Mouse (Mus musculus) frontal cortex, postnatal 36 days (tissue): ENCODE measurements around the gene Il21r.

Experiments used
- DNase-seq, 2 experiments: peaks; one replicate each; pipeline ENCODE4 v3.0.0; 2022; ENCODE audit warnings: low spot score in 2 of 2

The Il21r gene

DNA sequence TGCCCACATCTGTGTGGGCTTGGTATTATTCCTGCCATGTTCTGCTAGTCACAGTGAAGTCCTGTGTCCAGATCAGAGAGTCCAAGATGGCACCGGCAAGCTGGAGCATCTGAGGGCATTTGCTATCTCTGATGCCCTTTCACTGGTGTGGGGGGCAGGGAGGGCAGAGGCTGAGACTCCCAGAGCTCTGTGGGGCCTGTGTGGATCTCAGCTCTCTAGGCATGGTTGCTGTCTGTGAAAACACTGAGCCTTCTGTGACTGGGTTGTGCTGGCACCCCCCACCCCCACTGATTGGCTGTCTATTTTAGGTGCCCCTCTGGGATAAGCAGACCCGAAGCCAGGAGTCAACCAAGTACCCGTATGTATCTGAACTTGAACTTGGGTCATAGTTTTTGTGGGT, 28.4 kb upstream of the Il21r start:
- no peak for DNase-seq

DNA sequence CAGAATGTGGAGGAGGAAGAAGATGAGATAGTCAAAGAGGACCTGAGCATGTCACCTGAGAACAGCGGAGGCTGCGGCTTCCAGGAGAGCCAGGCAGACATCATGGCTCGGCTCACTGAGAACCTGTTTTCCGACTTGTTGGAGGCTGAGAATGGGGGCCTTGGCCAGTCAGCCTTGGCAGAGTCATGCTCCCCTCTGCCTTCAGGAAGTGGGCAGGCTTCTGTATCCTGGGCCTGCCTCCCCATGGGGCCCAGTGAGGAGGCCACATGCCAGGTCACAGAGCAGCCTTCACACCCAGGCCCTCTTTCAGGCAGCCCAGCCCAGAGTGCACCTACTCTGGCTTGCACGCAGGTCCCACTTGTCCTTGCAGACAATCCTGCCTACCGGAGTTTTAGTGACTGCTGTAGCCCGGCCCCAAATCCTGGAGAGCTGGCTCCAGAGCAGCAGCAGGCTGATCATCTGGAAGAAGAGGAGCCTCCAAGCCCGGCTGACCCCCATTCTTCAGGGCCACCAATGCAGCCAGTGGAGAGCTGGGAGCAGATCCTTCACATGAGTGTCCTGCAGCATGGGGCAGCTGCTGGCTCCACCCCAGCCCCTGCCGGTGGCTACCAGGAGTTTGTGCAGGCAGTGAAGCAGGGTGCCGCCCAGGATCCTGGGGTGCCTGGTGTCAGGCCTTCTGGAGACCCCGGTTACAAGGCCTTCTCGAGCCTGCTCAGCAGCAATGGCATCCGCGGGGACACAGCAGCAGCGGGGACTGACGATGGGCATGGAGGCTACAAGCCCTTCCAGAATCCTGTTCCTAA, 27.3 kb upstream of the Il21r start:
- DNase-seq: no peak

DNA sequence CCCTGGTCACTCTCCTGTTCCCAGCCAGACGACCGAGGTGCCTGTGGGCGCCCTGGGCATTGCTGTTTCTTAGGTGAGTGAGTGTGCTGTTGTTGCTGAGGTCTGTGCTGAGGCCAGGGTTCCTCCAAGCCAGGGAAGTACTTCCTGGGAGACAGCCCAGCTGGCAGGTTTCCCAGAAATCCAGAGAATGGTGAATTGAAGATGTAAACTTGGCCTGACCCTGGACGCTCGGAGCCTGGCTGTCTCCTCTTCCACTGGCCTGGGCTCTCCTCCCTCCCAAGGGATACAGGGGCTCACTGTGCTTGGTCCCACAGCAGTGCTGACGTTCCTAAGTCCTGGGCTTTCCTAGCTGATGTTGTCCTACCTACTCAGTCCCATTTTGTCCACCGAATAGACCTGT, 26.2 kb upstream of the Il21r start:
- DNase-seq: no peak

DNA sequence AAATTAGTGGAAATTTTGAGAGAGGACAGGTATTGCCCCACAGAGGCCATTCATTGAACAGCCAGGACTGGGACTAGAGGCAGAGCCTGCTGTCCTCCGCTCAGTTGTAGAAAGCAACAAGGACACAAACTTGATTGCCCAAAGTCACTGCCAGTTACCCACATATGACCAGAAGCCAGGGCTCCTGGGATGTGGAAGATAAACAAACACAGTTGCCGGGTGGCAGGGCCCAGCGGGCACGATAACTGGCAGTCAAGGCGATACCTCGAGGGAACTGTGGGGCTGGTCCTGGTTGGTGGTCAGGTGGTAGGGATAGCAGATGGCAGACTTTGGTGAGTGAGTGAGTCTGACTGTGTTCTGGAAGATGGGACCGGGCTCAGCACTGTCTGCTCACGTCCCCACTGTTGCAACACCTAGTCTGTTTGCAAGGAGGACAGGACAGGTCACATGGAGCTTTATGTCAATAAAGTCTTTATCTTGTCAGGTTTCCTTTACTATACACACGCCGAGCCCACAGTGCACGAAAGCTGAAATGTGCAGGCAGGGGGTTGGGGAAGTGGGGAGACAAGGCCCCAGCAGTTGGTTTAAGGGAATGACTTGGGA, 25.6 kb upstream of the Il21r start:
- no peak for DNase-seq

DNA sequence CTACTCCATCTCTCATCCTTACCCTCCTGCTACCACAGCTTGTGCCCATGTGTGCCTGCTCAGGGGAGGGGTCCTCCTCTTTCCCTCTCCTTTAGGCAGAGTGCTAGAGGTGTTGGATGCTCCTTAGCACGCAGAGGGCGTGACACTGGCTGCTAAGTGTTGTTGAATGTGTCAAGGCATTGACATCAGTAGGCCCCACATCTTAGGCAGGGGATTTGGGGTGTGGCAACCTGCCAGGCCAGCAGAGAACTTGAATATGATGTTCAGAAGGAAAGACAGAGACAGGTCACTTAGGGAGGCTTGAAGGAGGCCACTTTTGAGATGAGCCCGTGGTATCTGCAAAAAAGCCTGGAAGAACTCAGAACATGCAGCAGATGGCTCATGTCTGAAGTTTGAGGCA, 25.1 kb upstream of the Il21r start:
- no peak for DNase-seq

DNA sequence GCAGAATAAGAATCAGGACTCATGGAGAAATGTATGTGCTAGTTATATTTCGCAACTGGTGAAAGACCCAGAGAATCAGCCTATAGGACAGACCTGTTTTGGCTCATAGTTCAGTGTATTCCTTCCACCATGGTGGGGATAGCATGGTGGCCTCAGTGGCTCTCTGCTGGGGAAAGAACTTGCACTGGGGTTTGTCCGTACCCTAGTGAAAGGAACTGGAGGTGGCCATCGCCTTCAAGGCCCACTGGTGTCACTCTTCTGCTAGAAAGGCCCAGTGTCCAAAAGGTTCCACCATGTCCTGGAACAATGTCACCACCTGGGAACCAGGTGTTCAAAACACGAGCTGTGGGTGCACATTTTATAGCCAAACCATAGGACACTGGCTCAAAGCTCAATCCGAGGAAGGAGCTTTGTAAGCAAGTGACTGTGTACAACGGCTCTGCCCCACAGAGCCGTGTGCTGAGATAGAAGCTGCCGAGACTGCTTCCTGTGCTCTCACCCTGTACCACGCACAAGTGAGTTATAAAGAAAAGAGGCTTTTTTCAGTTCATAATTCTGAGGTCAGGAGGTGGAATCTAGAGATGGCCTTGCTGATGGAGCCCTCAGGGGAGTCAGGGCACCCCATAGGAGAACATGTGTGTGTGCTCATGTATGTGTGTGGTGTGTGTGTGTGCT, 23.5 kb upstream of the Il21r start:
- no peak for DNase-seq

DNA sequence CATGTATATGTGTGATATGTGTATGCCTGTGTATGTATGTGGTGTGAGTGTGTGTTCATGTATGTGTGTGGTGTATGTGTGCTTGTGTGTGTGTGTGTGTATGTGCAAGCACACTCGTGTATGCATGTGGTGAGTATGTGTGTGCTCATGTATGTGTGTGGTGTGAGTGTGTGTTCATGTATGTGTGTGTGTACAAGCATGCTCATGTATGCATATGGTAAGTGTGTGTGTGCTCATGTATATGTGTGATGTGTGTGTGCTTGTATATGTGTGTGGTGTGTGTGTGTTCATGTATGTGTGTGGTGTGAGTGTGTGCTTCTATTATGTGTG, 23.0 kb upstream of the Il21r start:
- DNase-seq: no peak

DNA sequence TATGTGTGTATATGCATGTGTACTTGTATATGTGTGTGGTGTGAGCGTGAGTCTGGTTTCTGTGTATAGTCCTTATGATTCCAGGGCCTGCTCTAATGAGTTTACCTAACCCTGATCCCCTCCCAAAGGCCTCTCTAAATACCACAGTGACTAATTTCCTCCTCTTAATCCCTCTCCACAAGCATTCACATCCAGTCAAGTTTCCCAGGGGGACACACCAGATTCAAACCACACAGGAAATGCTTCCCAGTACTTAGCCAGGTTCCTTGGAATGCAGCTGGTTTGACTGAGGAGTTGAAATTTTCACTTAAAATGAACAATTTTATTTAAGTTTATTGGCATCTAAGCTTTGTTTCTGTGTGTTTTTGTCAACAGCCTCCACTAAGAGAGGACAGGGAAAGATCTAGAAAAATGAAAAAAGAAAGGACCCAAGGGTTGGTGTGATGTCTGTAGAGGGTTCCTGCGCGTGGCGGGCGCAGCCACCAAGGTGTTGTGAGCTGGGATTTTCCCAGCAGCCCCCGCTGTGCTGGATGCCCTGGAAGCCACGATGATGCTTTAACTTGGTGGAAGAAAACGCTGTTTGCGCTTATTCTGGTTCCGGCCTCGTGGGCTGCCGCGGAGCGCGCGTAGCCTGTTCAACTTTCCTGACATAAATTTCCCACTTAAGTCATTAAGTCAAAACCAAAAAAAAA, 22.5 kb upstream of the Il21r start:
- no peak for DNase-seq

DNA sequence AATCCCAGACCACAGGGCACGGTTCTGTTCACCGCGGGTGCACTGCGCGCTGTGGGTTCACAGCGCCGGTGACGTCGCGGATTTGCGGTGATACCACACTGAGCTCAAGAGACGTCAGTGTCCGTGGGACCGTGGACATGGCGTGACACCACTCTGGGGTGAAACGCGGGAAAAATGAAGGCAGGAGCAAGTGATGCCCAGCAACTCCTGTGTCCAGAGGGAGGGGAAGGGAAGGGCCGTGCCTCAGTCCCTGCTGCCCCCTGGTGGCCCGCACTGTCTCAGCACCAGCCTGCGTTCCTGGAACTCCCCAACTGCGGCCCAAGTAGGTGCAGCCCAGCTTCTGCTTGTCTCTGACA, 21.9 kb upstream of the Il21r start:
- peak; percentile 88 to 91 for DNase-seq

DNA sequence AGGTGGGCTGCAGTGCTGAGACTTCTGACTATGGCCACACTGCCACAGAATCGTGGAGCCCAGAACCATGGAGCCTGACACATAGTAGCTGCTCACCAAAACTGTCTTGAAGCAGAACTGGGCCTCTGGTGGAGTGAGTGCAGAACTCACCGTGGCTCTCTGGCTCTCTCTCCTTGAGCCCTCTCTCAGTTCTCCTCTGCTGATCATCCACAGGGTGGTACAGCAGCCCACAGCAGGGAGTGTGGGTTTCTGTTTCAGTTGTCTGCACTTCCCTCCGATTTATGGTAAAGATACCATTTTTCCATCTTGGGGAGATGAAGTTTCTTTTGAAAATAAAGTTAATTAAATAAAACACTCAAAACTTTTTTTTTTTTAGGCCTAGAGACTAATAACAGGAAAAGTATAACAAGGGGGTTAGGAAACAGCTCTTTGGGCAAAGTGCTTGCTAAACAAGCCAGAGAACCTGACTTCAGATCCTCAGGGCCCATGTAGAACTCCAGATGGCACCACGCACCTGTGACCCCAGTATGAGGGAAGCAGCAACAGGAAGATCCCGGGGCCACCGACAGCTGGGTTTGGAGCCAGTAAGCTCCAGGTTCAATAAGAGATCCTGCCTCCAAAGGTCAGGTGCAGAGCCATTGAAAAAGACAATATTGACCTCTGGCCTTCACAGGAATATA, 19.8 kb upstream of the Il21r start:
- no peak for DNase-seq

DNA sequence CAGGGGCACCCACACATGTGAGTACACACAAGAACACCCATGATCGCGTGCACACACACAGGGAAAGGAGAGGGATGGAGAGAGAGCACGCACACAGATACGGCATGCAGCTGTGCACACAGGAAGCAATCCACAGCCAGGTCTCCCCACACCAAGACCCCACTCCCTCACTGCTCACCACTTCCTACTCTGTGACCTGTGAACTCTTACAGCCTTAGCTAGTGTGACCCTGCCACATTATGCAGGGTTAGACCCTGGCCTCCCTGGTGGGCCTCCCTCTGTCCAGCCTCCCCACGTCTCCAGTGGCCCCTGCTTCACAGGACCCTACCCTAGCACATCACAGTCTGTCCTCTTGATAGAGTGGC, 19.2 kb upstream of the Il21r start:
- no peak for DNase-seq

DNA sequence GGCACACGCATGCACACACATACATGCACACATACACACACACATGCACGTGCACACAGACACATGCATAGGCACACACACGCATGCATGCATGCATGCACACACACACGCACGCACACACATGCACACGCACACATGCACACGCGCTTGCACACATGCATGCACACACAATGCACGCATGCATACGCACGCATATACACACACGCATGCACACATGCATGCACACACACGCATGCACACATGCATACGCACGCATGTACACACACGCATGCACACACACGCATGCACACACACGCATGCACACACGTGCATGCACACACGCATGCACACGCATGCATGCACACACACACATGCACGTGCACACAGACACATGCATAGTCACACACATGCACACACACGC, 16.9 kb upstream of the Il21r start:
- no peak for DNase-seq

DNA sequence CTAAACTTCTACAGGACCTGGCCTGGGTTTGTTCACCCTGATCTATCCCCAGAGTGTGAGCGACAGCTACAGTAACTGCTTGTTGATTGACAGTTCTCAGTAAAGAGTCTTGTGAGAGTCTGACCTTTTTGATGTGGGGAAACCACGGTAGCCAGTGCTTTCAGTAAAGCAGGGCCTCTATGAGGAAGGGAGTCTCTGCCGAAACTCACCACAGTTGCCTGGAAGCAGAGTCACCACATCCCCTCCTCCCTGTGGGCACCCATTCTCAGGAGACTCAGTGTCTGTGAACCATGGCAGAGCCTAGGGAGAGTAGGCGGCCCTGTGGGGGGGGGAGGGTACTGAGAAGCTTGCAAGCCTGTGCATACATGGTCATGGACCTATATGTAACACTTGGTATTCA, 14.5 kb upstream of the Il21r start:
- no peak for DNase-seq

DNA sequence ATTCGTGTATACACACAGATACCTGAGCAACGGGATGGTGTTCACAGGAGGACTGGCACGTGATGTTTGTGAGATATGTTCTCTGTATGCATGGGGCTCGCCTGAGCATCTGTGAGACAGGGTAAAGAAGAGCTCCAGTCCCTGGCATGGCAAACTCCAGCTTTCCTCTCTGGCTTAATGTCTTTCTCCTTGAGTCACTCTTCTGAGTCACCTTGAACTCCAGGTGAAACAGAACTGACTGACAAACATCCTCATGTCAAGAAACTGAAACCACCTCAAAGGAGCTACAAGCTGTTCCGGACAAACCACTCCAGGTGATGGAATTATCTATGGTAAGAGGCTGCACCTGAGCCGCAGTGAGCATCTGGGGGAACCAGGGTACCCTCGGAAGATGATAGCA, 13.3 kb upstream of the Il21r start:
- no peak for DNase-seq

DNA sequence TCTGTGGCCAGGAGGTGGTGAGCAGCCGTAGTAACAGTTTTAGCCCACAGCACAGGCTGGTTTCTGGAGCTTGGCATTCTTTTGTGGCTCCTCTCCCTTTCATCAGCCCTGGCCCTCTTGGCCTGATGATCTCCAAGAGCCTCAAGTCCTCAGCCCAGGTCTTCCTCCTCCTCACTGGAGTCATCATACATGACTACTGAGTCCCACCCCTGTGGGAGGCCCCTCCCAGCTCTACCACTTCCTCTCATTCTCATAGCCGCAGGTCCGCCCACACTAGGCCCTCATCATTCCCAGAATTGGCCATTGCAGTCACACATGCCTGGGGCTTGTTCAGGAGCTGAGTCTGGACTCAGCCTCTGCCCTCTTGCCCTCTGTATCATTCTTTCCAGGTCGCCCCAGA, 9.4 kb upstream of the Il21r start:
- no peak for DNase-seq

DNA sequence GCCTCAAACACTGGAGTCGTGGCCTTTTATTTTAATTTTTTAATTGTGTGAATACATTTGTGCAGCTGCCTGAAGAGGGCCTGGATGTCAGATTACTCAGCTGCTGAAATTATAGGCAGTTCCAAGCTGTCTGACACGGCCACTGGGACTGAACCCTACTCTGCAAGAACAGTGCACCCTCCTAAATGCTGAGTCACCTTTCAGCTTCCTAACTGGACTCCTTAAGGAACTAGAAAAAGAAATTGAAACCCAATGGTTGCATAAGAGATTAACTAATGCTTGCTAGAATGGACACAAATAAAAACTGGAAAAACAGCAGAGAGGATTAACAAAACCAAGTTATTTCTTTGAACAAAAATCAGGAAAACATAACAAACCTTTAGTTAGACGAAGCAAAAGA, 6.8 kb upstream of the Il21r start:
- DNase-seq: no peak

DNA sequence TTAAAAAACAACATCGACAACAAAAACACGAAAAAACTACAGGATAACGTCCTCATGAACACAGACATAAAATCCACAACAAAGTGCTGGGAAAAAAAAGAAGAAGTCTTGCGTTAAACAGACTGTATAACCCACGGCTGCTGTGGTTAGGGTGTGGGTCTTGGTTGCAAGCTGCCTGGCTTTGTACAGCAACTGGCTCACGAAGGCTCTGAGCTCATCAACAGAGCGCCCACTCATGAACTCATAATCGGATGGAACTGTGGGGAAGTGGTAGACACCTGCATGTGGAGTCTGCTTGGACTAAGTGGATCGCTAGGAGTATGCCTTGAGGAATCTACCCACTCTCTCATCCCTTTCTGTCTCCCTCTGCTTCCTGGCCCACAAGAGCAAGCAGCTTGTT, 6.1 kb upstream of the Il21r start:
- no peak for DNase-seq

DNA sequence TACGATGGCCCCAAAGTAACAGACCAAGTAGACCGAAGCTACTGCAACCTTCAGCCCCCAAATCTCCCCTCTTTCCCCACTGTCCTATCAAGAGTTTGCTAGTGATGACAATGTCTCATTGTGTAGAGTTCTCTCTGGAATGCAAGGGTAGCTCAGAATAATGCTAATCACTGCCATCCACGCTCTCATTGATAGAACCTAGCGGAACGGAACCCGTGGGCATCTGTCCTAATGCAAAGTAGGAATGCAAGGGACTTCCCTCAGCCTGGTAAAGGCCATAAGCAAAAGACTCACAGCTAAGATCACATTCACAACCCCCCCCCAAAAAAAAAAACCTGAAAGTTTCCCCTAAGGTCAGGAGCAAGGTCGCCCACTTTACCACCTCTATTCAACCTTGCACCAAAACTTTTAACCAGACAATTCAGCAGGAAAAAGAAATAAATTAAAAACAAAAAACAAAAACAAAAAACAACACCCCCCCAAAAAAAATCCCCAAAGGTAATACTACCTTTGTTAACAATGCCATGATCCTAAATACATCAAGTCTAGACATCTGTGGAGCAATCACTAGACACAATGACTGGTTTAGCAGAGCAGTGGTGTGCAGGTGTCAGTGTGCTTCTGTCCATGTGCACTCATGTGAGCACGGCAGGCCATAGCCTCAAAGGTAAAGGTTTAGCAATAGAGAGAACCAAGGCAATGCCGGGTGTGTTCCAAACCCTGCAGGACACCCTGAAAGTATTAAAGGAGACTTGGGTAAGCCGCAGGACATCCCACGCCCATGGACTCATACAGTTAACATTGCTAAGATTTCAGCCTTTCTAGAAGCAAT, 5.5 kb upstream of the Il21r start:
- no peak for DNase-seq

DNA sequence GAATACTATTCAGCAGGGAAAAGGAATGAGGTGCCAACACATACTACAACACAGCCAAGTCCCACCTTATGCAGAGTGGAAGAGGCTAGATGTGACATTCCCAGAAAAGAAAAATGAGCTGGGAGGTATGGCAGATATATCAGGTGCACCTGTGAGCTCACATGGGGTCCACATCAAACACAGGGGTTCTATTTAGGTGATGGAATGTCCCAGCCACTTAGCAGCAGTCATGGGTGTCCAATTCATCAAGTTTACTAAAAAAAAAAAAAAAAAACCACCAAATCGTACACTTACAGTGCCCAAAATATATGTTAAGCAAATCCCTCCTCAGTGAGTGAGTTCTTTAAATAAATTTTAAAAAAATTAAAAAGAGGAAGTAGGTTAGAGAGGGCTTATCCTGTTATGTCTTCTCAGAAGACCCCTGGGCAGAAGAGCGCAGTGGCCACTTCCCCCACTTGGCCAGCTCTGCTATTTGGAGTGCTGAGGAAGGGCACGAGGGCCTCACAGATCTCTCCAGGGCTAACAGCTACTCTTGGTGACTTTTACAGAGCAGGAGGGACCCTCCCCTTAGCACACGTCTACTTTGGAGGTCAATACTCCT, 3.8 kb upstream of the Il21r start:
- DNase-seq: no peak

DNA sequence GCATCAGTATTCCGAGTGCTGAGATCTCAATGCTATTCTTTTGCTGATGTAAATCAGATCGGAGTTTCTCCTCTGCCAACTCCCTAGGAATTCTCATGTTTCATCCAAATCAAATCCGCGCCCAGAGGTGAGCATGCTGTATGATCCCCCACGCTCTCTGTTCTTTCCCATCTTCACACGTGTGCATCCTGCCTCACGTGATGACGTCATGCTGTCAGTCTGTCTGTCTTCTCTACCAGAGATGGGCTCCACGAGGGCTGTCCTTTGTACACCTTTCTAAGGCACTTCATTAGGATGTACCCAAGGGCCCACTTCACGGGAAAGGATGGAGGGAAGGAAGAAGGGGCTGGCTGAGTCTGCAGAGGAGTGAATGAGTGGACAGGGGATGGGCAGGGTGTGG, 3.1 kb upstream of the Il21r start:
- DNase-seq: no peak

DNA sequence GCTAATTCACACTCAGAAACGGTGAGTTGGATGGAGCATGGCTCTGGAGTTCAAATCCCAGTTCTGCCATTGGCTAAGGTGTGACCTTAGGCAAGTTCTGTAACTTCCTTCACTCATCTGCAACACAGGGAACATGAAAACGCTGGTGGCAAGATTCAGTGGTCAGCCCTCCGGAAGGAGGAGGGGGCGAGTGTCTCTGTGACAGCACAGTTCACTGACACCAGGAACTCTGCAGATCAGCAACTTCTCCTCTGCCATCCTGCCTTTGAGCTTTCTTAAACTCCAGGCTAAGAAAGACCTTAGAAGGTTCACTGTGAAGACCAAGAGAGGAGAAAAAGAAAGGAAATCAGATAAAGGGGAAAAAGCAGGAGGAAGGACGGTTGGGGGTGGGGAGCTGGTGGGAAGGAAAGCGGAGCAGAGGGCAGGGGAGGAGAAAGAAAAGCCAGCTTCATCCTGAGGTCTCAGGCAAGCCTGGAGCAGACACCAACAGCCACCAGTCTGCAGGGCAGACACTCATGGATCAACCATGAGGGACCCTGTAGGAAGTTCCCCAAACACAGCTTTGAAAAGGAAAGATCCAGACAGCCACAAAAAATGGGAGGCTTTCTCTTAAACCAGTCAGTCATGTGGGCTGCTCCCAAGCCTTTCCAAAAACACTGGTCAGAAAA, 2.5 kb upstream of the Il21r start:
- no peak for DNase-seq
